Mouse (Mus musculus) liver, adult 2 months (tissue): ENCODE measurements around the gene Rpl24.
A peak's percentile ranks its signal among the peaks of the same experiment; 100 is the strongest.

Experiments used
- CTCF ChIP-seq: fragments of 200-500 bp; IDR thresholded peaks from 2 replicates; pipeline ENCODE4 v1.5.1; 2011; ENCODE audit warnings: low read depth, low read length, control low read depth
- POLR2A ChIP-seq: fragments of 200-500 bp; IDR thresholded peaks from 2 replicates; pipeline ENCODE4 v1.6.1; 2011; ENCODE audit warnings: low read length, control low read depth; ENCODE audit not compliant: insufficient read depth; ENCODE audit errors: extremely low read depth

GRCm38 (mm10) chr16:55969147-55969546 is 3.1 kb downstream of the Rpl24 start:
- TF ChIP-seq POLR2A (no peak), CTCF (peak; percentile 72)
